Mouse (Mus musculus) cerebral cortex, adult 2 months (tissue): ENCODE measurements around the gene Ly6g6d.

Experiments used
- WGBS: fragments of 180-500 bp; shearing (Covaris S2); methylation state at CpG from one replicate; pipeline ENCODE4 v1.1.7; 2018; 5-methylcytosine and 5-hydroxymethylcytosine counted together

Ly6g6d gene

DNA sequence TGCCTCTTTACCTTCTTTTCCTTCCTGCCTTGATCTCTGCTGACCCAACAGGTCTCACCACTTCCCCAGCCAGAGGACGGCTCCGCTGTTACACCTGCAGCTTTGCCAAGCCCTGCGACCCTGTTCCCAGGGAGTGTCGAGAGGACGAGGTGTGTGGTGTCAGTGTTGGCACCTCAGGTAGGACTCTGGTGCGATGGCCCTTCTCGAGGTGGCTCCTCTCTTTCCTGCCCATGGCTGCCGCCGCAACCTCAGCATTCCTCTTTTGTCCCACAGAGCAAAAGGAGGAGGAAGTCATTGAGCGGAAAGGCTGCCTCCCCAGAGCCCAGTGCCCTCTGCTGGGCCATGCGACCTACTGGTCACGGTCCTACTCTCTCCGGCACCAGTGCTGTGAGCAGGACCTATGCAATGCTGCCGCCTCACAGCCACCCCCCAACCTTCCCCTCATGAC is at the start of gene Ly6g6d:
Gene Ly6g6d (minus strand): TSS at position 280 of the 448 bp plus-strand sequence.
- 26% methylated on average over 14 of the region's 14 CpGs for WGBS

DNA sequence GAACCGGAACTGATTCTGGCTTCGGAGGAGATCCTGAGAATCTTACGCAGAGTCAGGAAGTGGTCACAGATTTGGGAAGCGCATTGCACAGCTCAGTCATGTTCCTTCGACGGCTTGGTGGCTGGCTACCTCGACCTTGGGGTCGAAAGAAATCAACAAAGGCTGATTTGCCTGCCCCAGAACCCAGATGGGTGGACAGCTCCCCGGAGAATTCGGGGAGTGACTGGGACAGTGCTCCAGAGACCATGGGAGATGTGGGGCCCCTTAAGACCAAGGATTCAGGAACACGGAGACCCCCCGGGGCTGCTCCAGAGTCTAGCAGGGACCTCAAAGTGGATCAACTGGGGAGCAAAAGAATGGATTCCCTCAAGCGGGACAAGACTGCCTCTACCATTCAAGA is 49.2 kb upstream of the Ly6g6d start:
- WGBS = 65% methylated on average over 13 of the region's 13 CpGs

DNA sequence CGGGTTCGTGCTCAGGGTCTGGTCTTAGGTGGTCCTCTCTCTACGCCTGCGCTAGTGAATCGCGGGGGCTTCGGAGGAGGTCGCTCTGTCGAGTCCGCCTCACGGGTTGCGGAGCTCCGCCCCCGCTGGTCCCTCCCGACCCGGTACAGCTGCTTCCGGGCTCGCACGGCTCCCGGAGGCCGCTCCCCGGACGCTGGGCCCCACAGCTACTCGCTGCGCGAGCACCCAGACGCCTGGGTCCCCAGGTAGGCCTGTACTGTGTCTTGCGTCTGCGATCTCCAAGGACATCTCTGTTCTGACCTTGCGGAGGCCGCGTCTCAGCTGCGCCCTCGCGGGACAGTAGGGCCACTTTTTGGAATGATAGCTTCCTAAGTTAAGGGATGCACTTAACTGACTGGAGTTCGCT is 48.3 kb upstream of the Ly6g6d start, which contains the start of gene D17H6S53E:
Gene D17H6S53E (plus strand): TSS at position 168 of the 406 bp plus-strand sequence.
- under 1% methylated on average over 36 of the region's 36 CpGs for WGBS

DNA sequence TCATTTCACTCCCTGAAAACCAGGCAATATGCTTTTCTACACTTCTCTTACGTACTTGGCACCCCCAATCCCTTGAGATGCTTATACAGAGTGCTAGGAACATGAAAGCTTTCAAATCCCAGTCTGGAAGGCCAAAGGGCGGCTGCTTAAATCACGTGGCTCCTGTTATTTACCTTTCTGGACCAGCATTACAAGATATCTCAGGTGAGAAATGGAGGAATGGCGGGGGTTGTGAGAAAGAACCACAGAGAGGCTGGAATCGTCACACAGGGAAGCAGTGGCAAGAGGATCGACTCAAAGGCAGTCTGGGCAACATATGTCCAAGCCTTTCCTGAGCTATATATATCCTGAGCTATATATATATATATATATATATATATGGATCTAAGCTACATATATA is 47.7 kb upstream of the Ly6g6d start:
- 25% methylated on average over 6 of the region's 6 CpGs for WGBS

DNA sequence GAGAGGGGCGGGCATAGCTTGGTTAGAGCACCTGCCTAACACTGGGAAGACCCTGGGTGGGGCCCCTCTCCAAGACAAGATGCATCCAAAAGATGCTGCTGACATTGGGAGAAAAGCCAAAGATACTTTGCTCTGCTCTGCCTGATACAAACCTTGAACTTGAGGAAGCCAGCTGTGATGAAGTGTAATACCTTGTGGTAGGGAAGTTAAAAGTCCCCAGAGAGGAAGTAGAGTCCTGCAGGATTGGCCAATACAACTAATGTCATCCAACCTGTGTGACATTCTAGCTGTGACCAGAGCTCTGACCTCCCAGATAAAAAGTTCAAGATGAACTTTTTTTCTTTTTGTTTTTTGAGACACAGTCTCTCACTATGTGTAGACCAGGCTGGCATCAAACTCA is 47.2 kb upstream of the Ly6g6d start:
- WGBS = 94% methylated on average over 1 of the region's 1 CpGs

DNA sequence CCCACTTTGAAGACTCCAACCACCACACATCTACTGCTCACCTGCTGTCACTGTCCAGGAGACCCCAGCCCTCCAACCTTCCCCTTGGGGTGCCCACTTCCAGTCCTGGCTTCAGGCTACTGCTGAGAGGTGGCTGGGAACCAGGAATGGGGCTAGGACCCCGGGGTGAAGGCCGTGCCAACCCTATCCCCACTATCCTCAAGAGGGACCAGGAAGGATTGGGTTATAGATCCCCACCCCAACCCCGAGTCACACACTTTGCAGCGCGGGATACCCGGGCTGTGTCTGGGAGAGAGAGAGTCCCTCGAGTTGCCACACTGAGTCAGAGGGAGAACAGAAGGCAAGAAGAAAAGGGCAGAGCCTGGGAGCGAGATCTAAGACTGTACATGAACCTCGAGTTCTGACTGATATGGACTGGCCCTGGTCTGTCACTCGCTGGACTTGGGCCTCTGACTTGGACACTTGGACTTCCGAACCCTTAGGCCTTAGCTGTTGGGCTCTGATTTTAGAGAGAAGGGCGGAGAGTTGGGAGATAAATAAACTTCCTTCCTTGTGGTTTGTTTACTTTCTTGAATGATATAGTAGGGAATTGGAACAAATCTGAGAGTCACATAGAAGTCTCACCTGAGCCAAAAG is 46.5 kb upstream of the Ly6g6d start:
- 91% methylated on average over 12 of the region's 12 CpGs for WGBS

DNA sequence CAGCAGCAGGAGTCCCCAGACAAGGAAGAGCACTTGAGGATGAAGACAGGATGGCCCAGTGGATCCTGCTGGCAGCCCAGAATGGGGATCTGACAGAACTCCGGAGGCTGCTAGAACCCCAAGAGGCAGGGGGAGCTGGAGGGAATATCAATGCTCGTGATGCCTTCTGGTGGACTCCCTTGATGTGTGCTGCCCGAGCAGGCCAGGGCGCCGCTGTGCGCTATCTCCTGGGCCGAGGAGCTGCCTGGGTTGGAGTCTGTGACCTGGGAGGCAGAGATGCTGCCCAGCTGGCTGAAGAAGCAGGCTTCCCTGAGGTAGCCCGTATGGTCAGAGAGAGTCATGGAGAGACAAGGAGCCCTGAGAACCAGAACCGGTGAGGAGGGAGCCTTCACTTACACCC is 45.4 kb upstream of the Ly6g6d start:
- 89% methylated on average over 9 of the region's 9 CpGs for WGBS

DNA sequence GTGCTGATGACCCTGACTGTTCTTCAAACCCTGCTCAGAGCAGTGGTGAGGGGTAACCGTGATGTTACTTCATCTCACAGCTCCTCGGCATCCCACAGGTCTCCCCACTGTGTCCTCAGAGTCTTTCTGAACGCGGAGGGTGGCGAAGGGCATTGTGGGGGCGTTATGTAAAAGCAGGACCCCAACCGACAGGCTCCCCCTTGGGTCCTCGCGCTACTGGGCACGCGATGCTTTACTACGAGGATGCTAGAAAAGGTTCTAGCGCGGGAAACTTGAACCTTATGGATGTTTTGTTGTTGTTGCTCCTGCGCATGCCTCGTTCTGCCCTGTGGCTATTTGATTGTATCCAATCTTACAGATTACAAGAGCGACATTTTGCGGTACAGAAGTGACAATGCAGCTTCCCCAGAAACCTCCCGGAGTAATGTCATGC is 44.0 kb upstream of the Ly6g6d start, which contains the start of gene Csnk2b:
Gene Csnk2b (minus strand): TSS at position 183 of the 433 bp plus-strand sequence.
- under 1% methylated on average over 19 of the region's 19 CpGs for WGBS

DNA sequence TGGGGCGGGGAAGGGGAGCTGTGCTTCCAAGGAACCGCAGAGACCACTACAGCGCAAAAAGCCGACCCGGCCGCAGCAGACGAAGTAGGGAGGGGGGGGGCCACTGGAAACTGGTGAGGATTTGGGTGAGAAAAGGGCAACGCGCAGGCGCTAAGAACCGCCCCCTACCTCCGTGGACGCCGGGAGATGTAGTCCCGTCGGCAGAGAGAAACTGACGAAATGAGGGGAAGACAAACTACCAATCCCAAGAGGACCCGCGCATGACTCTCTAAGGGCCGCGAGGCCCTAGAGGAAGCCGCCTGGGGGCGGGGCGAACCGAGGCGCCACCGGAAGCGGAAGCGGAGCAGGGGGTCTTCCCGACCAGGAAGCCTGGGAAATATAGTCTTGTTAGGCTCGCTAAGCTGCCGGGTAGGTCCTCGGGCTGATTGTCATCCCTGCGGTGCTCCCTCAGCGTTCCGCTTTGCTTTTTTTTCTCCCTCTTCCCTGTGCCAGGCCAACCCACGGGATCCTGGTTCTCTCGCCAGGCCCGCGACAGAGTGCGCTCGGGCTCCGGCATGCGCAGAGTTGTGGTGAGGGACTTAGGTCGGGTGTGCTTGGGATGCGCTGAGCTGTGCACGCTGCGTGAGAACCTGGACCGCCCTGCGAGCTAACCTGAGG is 43.4 kb upstream of the Ly6g6d start, which contains the start of gene Gpank1:
Gene Gpank1 (plus strand): TSS at position 313 of the 657 bp plus-strand sequence.
- under 1% methylated on average over 50 of the region's 50 CpGs for WGBS

DNA sequence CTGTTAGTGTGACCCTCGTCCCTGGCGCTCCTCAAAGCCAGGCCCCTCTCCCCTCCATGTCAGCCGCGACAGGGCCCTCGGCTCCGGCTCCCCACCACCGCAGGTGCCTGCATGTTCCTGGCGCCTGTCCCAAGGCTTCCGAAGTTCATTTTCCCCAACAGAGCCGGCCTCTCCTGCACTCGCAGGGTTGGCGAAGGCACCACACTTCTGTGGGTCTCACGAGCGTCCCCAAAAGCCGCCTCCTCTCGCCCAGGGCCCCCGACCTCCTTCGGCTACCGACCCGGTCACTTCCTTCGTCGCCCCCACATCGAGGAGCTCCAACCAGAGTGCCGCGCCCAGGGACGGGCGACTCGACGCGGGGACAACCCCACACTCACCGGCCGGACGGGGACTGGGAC is 42.9 kb upstream of the Ly6g6d start:
- WGBS = under 1% methylated on average over 33 of the region's 33 CpGs

DNA sequence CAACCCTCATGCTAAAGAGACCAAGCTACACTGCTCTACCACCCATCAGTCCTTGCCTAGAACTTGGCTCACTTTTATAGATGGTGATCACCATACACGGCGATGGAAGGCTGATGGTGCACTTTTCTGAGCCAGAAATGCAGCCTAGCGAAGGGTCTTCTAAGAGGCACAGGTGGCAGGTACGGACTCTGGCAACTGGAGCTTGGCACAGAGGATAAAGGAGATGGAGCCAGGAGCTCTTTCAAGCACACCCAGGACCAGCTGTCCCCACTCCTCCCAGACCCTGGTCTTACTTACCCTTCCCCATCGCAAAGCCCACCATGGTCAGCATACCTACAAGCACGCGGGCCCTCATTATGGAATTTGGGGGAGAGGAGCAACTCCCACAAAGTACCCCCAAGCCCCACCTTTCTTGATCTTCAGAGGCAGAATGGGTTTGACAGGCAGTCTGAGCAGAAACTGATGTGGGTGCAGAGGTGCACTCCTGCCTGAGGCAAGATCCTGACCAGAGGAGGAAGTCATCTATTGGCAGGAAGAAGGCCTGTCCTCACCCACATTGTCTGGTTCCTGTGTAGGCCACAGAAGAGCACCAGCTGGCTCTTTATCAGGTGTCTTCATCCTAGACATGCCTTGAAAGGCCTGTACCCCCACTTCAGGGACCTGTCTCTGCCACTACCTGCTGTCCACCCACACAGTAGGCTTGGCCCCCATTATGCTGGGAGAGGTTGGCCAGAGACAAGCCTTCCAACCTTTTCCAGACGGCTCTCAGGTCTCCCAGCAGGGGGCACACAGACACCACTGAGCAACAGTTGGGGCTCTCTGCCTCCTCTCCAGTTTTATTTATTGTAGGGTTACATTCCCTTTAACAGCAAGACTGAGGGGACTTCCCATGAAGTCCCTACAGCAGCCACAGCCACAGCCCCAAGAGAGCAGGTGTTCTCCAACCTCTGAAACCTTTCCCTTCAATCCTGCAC is 37.5 kb upstream of the Ly6g6d start, which contains the start of gene Ly6g5b:
Gene Ly6g5b (minus strand): TSS at position 383 of the 974 bp plus-strand sequence.
- 78% methylated on average over 8 of the region's 8 CpGs for WGBS

DNA sequence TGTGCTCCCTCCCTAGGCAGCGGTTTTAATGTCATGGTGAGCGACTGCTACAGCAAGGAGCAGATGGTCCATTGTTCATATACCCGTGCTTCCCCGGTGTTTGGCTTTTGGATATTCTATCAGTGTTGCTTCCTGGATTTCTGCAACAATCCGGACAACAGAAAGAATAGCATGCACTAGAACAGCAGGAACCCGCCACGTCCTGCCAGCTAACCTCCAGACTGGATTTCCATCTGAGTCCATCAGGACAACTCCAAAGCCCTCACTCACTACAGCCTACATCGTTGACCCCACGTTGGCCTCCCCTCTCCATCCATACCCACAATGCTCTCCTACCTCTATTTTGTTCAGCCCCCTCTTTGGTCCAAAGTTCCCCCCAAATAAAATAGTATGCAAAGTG is 33.9 kb upstream of the Ly6g6d start:
- 72% methylated on average over 9 of the region's 9 CpGs for WGBS

DNA sequence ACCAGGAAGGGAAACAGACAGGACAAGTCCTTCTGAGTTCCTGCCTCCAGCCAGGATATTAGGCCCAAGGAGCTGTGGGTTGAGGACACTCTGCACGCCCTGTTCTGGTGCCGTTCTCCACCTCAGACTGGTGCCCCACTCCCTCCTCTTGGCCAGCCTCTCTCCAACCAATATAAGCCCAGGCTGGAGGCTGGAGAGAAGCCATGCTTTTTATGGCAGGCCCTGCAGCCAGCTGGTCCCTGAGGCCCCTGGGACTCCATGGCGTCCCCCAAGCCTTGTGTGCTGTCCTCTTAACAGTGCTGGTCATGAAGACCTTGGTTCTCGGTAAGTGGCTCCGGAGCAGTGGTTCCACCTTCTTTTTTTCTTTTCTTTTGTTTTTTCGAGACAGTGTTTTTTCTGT is 30.2 kb upstream of the Ly6g6d start, which contains the start of gene Ly6g5c:
Gene Ly6g5c (plus strand): TSS at position 183 of the 400 bp plus-strand sequence.
- 76% methylated on average over 6 of the region's 6 CpGs for WGBS

DNA sequence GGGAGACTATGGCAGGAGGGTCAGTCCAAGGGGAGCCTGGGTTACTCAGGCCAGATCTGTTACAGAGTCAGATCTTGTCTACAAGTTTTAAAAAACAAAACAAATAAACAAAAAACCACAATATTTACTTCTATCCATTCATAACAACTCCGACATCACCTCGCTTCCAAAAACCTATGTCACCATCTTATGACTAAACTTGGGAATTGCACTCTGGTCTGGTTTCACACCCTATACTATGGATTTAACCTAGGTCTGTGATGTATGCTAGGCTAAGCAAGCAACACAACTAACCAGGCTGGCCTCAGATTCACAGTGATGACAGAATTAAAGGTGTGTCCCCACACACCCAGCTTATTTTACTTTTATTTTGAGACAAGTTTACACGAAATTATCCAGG is 28.7 kb upstream of the Ly6g6d start:
- 56% methylated on average over 3 of the region's 3 CpGs for WGBS

DNA sequence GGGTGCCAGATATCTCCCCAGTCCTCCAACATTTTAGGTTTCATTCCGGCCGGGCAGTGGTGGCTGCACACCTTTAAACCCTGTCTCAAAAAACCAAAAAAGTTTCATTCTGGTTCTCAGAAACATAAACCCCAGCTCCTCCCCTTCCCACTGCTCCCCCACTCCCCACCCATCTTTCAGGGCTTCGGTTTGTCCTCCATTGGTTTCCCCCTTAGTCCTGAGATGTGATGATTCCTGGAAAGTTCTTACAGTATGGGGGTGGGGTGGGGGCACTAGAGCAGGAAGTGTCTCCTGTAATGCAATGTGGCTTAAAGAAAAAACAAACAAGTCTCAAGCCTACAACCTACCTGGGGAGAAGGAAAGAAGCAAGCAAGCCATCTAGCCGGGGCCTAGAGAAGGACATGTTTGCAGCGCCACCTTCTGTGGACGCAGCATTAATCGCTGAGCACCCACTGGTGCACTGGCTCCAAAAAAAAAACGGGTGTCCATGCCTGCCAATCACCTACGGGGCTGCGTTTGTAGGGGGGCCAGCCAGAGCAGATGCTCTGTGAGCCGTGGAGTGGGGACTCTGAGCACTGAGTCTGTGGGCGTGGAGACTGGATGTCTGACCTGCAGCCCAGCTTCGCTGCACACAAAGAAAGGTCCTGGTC is 28.0 kb upstream of the Ly6g6d start:
- WGBS = 29% methylated on average over 13 of the region's 13 CpGs

DNA sequence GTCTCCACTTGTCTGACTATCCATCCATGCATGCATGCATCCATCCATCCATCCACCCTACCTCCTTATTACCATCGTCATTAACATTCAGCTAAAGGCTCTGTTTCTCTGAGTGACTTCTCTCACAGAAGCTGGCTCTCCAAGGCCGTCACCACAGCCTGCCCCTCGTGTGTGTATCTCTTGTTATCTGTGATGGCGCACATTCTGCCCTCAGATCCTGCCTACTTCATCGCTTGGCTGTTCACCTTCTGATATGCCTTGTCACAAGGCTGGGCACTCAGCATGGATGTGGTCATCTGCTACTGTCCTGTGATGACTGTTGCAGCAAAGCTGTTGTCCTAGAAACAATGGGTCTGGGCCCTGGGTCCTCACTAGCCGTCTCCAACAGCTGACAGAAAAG is 26.9 kb upstream of the Ly6g6d start:
- 76% methylated on average over 6 of the region's 6 CpGs for WGBS

DNA sequence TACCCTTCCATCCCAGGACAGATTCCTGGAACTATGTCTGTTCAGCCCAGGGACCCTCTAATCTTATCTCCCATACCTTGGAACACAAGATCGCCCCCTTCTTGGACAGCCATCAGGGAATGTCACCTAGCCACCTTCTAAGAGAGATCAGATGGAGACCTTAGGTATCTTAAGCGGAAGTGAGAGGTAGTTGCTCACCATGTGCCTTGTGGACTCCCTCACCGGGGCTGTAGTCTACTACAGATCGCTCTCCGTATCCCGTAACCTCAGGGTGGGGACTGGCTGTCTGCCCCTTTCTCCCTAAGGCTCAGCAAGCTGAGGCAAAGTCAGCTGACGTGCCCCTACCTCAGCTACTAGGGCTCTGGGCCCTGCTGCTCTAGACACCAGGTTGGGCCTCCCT is 26.2 kb upstream of the Ly6g6d start:
- 96% methylated on average over 7 of the region's 7 CpGs for WGBS

DNA sequence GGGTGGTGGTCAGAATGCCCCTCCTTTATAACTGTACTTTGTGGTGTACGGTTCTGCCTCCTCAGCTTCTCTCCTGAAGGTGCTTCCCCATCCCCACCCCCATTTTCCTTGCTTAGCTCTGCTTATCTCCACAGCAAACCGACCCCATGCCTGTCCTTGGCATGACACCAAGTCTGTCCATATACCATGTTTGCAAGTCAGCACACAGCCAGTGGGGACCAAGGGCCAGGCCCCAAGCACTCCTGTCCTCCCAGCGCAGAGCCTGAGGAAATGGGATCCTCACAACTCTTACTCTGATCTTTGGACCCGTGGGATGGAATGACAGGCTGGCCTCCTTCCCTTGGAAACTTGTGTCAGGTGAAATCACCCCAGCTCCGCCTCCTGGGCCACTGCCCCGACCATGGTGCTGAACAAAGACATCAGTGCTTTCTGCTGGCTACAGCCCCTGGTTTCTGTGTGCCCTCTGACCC is 25.4 kb upstream of the Ly6g6d start:
- 70% methylated on average over 6 of the region's 6 CpGs for WGBS

DNA sequence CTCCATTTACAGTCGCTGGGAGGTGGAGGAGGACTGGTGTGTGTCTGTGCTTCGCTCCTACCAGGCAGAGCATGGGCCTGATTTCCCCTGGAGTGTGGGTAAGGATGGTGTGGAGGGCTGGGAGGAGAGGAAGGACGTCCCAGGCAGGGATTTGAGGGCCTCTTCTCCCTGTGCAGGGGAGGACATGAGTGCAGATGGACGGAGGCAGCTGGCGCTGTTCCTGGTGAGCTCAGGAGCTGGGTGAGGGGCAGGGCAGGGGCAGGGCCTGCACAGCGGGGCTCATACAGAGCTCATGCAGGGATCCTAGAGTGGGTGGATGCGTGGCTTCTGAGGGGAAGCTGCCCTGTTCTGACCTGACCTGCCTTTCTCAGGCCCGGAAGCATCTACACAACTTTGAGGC is 24.4 kb upstream of the Ly6g6d start:
- 63% methylated on average over 8 of the region's 8 CpGs for WGBS

DNA sequence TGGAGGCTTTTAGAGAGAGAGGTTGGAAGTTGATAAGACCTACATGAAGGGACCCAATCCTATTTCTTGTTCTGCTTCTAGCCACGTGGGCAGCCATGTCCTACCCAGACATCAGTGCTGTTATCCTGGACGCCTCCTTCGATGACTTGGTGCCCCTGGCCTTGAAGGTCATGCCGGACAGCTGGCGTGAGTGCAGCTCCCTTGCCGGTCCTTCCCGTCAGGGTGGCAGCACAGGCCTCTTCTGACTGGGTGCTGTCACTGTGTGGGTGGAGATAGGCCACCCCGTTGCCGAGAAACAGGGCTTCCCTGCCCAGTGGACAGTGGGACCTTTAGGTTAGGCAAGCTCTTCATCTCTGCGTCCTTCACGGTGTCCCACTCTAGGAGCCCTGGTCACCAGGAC is 23.3 kb upstream of the Ly6g6d start:
- 86% methylated on average over 11 of the region's 11 CpGs for whole genome bisulfite sequencing

DNA sequence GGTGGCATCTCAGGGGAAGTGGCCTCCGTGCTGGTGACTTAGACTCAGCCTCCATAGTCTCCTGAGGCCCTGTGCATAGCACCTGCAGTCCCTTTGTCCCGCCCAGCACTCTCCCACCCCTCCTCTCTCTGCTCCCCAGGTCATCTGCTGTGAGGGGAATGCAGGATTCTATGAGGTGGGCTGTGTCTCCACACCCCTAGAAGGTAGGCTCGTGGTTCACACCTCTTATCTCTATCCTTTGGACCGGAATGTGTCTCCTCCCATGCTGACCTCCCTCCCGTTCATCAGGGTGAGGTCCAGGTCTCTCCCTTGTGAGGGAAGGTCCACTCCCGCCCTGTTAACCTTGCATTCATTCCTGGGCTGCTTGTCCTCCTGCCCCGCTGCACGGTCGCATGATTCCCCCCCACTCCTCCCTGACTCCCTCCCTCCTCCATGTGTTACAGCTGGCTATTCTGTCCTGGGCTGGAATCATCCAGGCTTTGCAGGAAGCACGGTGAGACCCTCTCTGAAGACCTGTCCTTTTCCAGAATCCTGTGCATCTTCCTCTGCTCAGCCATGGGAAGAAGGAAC is 22.4 kb upstream of the Ly6g6d start:
- 70% methylated on average over 10 of the region's 10 CpGs for WGBS
